Mouse (Mus musculus): Measurements from ENCODE around the gene Gm49318.

DNA sequence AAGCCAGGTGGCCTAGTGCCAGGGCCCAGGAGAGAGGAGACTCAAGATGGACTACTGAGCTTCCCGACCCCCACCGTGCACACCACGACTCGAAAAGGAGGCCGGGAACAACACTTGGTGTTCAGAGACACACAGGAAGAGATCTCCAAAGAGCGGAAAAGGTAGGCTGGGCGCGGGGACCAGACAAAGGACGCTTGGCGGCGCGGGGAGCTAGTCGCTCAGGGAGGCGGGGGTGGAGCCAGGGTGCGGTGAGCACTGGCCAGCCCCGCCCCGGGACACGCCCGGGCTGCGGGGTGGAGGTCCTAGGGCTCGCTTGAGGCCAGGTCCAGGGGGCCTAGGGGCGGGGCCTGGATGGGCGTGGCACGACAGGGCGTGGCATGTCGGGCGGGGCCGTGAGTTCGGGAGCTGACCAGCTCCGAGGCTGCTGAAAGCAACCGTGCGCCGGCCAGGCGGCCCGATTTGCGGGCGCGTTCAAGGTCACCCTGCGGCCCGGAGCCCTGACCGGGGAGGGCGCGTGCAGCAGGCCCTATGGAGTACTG is 20.6 kb downstream of the Gm49318 start:
- TF ChIP-seq CTCF (IDR thresholded peaks at IDR 0.05) (no peak), EP300 (IDR thresholded peaks at IDR 0.05) (no peak)

Measured in lung, postnatal 0 days (tissue).